Mouse (Mus musculus) lung, postnatal 0 days (tissue): ENCODE measurements around the gene Slc26a6. TPM values are rescaled to one million over a fixed set of nuclear protein-coding genes. Genes with fewer than 3 reads are reported as not detected.

Source experiments
- ATAC-seq: fragments of 200-750 bp; cut with Nextera tagmentation; 2 replicates; pipeline ENCODE4 v1.8.0; 2017; ENCODE audit warnings: moderate library complexity
- DNase-seq: peaks from one replicate; pipeline ENCODE4 v3.0.0-alpha.2; 2016; ENCODE audit warnings: low spot score
- H3K27ac ChIP-seq: fragments of 300-500 bp; sonication (generic); 2 replicates; pipeline ENCODE4 v1.5.1; 2014; ENCODE audit warnings: antibody characterized with exemption, mild to moderate bottlenecking, low read length, mixed read lengths
- H3K27me3 ChIP-seq: fragments of 300-500 bp; sonication (generic); replicated peaks from 2 replicates; pipeline ENCODE4 v1.6.1; 2014; ENCODE audit warnings: low read length, mixed read lengths; ENCODE audit not compliant: insufficient read depth
- H3K36me3 ChIP-seq: fragments of 300-500 bp; sonication (generic); 2 replicates; pipeline ENCODE4 v1.6.1; 2014; ENCODE audit warnings: low read length, mixed read lengths; ENCODE audit not compliant: insufficient read depth
- H3K4me1 ChIP-seq: fragments of 300-500 bp; sonication (generic); 2 replicates; pipeline ENCODE4 v1.6.1; 2014; ENCODE audit warnings: antibody characterized with exemption, low read depth, low read length, mixed read lengths; ENCODE audit not compliant: insufficient read depth
- H3K4me2 ChIP-seq: fragments of 300-500 bp; sonication (generic); replicated peaks from 2 replicates; pipeline ENCODE4 v1.6.1; 2014; ENCODE audit warnings: low read depth, mild to moderate bottlenecking, low read length, moderate library complexity, mixed read lengths
- H3K4me3 ChIP-seq: fragments of 300-500 bp; sonication (generic); 2 replicates; pipeline ENCODE4 v1.5.1; 2014; ENCODE audit warnings: low read depth, low read length
- H3K9ac ChIP-seq: fragments of 300-500 bp; sonication (generic); replicated peaks from 2 replicates; pipeline ENCODE4 v1.6.1; 2014; ENCODE audit warnings: low read depth, mild to moderate bottlenecking
- H3K9me3 ChIP-seq: fragments of 300-500 bp; sonication (generic); 2 replicates; pipeline ENCODE4 v1.6.1; 2016; ENCODE audit warnings: low read length, mixed read lengths
- CTCF ChIP-seq: IDR thresholded peaks from 2 replicates; pipeline ENCODE4 v1.5.1; 2016; ENCODE audit warnings: antibody characterized with exemption, mild to moderate bottlenecking
- EP300 ChIP-seq: IDR thresholded peaks from 2 replicates; pipeline ENCODE4 v1.6.1; 2016; ENCODE audit warnings: antibody characterized with exemption, mild to moderate bottlenecking, control low read depth
- WGBS: fragments of 180-500 bp; shearing (Covaris S2); extraction: QIAGEN DNeasy Blood & Tissue Kit; methylation state at CpG from one replicate; pipeline ENCODE4 v1.1.7; 2014; 5-methylcytosine and 5-hydroxymethylcytosine counted together
- polyA plus RNA-seq: library from polyadenylated mRNA; unstranded; fragments of >200 nt; fragmentation: Nextera tagmentation; extraction: Ambion mirVana; gene quantifications from 2 replicates; pipeline ENCODE4 v1.2.1, GENCODE M21; 2015

Slc26a6 gene
- polyA plus RNA-seq, 1 experiment from 2014 or later = 8.3 TPM

GRCm38 (mm10) chr9:108827906-108828305 lies 25.2 kb upstream of the Slc26a6 start:
- no peak overlapping the region for H3K9ac ChIP-seq
- 0 out of 2 replicates have a peak overlapping the region, but pooled peaks have one; percentile 63 for H3K4me2 ChIP-seq
- no peak for TF ChIP-seq EP300
- no peak overlapping the region for H3K27ac ChIP-seq
- 52% methylated on average over 18 of the region's 18 CpGs for WGBS
- peaks cover 49% of the 10 kb centered on the region for H3K27me3 ChIP-seq
- H3K9me3 ChIP-seq = no peaks in the 10 kb centered on the region
- no peak for ATAC-seq
- no peaks in the 10 kb centered on the region for H3K36me3 ChIP-seq
- H3K4me3 ChIP-seq = no peak overlapping the region
- peaks cover 11% of the 10 kb centered on the region for H3K4me1 ChIP-seq
- DNase-seq = no peak

GRCm38 (mm10) chr9:108831637-108832036 lies 21.4 kb upstream of the Slc26a6 start:
- peak overlapping the region; percentile 39 for H3K4me3 ChIP-seq
- H3K4me1 ChIP-seq = peaks cover 11% of the 10 kb centered on the region
- H3K4me2 ChIP-seq = peak overlapping the region; percentile 75
- peaks cover 14% of the 10 kb centered on the region for H3K27me3 ChIP-seq
- H3K27ac ChIP-seq = no peak overlapping the region
- no peaks in the 10 kb centered on the region for H3K36me3 ChIP-seq
- 5% methylated on average over 22 of the region's 23 CpGs for WGBS
- no peak overlapping the region for H3K9ac ChIP-seq
- ATAC-seq (0 out of 2 replicates have a peak, but pooled peaks have one; percentile 1), DNase-seq (peak; percentile 73)
- TF ChIP-seq CTCF (no peak), EP300 (no peak)
- H3K9me3 ChIP-seq = no peaks in the 10 kb centered on the region

- no peak overlapping the region for H3K27ac ChIP-seq
- H3K4me2 ChIP-seq = peak overlapping the region; percentile 75
- no peak overlapping the region for H3K9ac ChIP-seq
- H3K4me3 ChIP-seq = peak overlapping the region; percentile 39
- ATAC-seq = peak; percentile 99
- TF ChIP-seq EP300 (no peak), CTCF (no peak)
- WGBS = 4% methylated on average over 41 of the region's 46 CpGs
- no peaks in the 10 kb centered on the region for H3K9me3 ChIP-seq
- DNase-seq = peak; percentile 98
- peaks cover 6% of the 10 kb centered on the region; the same call in 1 of the 2 replicates for H3K4me1 ChIP-seq
- H3K36me3 ChIP-seq = no peaks in the 10 kb centered on the region
- peaks cover 7% of the 10 kb centered on the region for H3K27me3 ChIP-seq
These were observed 20.5 kb upstream of the Slc26a6 start for GRCm38 (mm10) chr9:108832390-108833108.

- whole genome bisulfite sequencing = 9% methylated on average over 14 of the region's 14 CpGs
- ATAC-seq (peak; percentile 69), DNase-seq (peak; percentile 62)
- Histone ChIP-seq H3K27me3 (no peaks in the 10 kb centered on the region), H3K9ac (no peak overlapping the region), H3K4me1 (no peaks in the 10 kb centered on the region), H3K36me3 (no peaks in the 10 kb centered on the region), H3K27ac (no peak overlapping the region), H3K9me3 (no peaks in the 10 kb centered on the region), H3K4me2 (0 out of 2 replicates have a peak overlapping the region, but pooled peaks have one; percentile 14), H3K4me3 (no peak overlapping the region)
- TF ChIP-seq CTCF (peak; percentile 62), EP300 (no peak)
These were observed 10.1 kb upstream of the Slc26a6 start for GRCm38 (mm10) chr9:108842989-108843388.

GRCm38 (mm10) chr9:108845390-108845789 lies 7.7 kb upstream of the Slc26a6 start:
- Histone ChIP-seq H3K27me3 (no peaks in the 10 kb centered on the region), H3K4me3 (no peak overlapping the region), H3K9ac (no peak overlapping the region), H3K36me3 (no peaks in the 10 kb centered on the region), H3K4me1 (no peaks in the 10 kb centered on the region), H3K9me3 (no peaks in the 10 kb centered on the region), H3K4me2 (no peak overlapping the region), H3K27ac (no peak overlapping the region)
- no peak for DNase-seq
- WGBS = 72% methylated on average over 5 of the region's 5 CpGs
- ATAC-seq = no peak
- TF ChIP-seq EP300 (no peak), CTCF (no peak)

GRCm38 (mm10) chr9:108847374-108847773 lies 5.7 kb upstream of the Slc26a6 start:
- 55% methylated on average over 4 of the region's 4 CpGs for WGBS
- Histone ChIP-seq H3K9ac (no peak overlapping the region), H3K27me3 (no peaks in the 10 kb centered on the region), H3K36me3 (no peaks in the 10 kb centered on the region), H3K9me3 (no peaks in the 10 kb centered on the region), H3K27ac (no peak overlapping the region), H3K4me1 (no peaks in the 10 kb centered on the region), H3K4me3 (no peak overlapping the region), H3K4me2 (no peak overlapping the region)
- no peak for TF ChIP-seq EP300
- no peak for TF ChIP-seq CTCF
- ATAC-seq = peak; percentile 63
- peak; percentile 80 for DNase-seq
